Mouse (Mus musculus) urinary bladder, adult 2 months (tissue): ENCODE measurements at regions not wholly inside any gene's neighbourhood (a gene's known extent, or its start where the extent isn't known, plus 50 kb on each side); places are given as distances from the start of the nearest gene placed in this dataset.

Source experiments
- DNase-seq: peaks from one replicate; pipeline ENCODE4 v3.0.0; 2022; ENCODE audit warnings: low spot score

- DNase-seq: no peak
Measured at GRCm38 (mm10) chr11:44027046-44027445, 126.0 kb upstream of the Adra1b start.

GRCm38 (mm10) chr11:44046083-44046482, 145.1 kb upstream of the Adra1b start:
- DNase-seq: no peak

- DNase-seq: no peak
Measured at GRCm38 (mm10) chr11:44049253-44049976, 148.4 kb upstream of the Adra1b start.

GRCm38 (mm10) chr11:44052481-44052880, 151.5 kb upstream of the Adra1b start:
- no peak for DNase-seq

GRCm38 (mm10) chr11:44062446-44062845, 161.4 kb upstream of the Adra1b start:
- no peak for DNase-seq

- no peak for DNase-seq
Measured at GRCm38 (mm10) chr11:44066176-44066575, 165.2 kb upstream of the Adra1b start.

- DNase-seq: no peak
Measured at GRCm38 (mm10) chr11:44083716-44084115, 182.7 kb upstream of the Adra1b start.

- no peak for DNase-seq
Measured at GRCm38 (mm10) chr11:44086951-44087350, 185.9 kb upstream of the Adra1b start.

GRCm38 (mm10) chr11:44089514-44089913, 188.5 kb upstream of the Adra1b start:
- DNase-seq: no peak

- DNase-seq: no peak
Measured at GRCm38 (mm10) chr11:44095280-44095679, 194.3 kb upstream of the Adra1b start.

- DNase-seq: no peak
Measured at GRCm38 (mm10) chr11:44103188-44103840, 202.3 kb upstream of the Adra1b start.

- no peak for DNase-seq
Measured at GRCm38 (mm10) chr11:44103841-44104191, 202.8 kb upstream of the Adra1b start.

GRCm38 (mm10) chr11:44106231-44106630, 205.2 kb upstream of the Adra1b start:
- DNase-seq: no peak

GRCm38 (mm10) chr11:44111525-44111924, 210.5 kb upstream of the Adra1b start:
- no peak for DNase-seq

GRCm38 (mm10) chr11:44127088-44127487, 226.1 kb upstream of the Adra1b start:
- no peak for DNase-seq

GRCm38 (mm10) chr11:44128481-44128880, 227.5 kb upstream of the Adra1b start:
- DNase-seq: no peak

GRCm38 (mm10) chr11:44133244-44133643, 232.2 kb upstream of the Adra1b start:
- no peak for DNase-seq

- DNase-seq: no peak
Measured at GRCm38 (mm10) chr11:44136024-44136423, 235.0 kb upstream of the Adra1b start.

GRCm38 (mm10) chr11:44142996-44143395, 242.0 kb upstream of the Adra1b start:
- no peak for DNase-seq

GRCm38 (mm10) chr11:44144477-44144876, 243.5 kb upstream of the Adra1b start:
- DNase-seq: no peak

GRCm38 (mm10) chr11:44146419-44146818, 245.4 kb upstream of the Adra1b start:
- DNase-seq: no peak

GRCm38 (mm10) chr11:44153576-44153975, 246.3 kb upstream of the Il12b start:
- no peak for DNase-seq

GRCm38 (mm10) chr11:44155591-44155990, 244.3 kb upstream of the Il12b start:
- DNase-seq: no peak

- no peak for DNase-seq
Measured at GRCm38 (mm10) chr11:44156081-44156480, 243.8 kb upstream of the Il12b start.
